Comparison of ENCODE assay signal across 17 mouse cellular contexts in genomic region chr7:68983937-68984336, GRCm38 (mm10).
"Had no signal": no experiment of that assay in that cellular context is flagged by ENCODE, and none has a peak within 500 bp of the region (broad histone marks: within the 10 kb centered on the region; RNA-seq: fewer than 3 reads in every experiment).

No protein-coding gene starts in this region.

- H3K4me2 ChIP-seq: limb, embryonic 12.5 days; liver, embryonic 13.5 days; lung, embryonic 15.5 days; neural tube, embryonic 12.5 days had no signal

- H3K27ac ChIP-seq: kidney, postnatal 0 days; layer of hippocampus, adult 2 months; limb, embryonic 12.5 days; liver, embryonic 13.5 days; lung, embryonic 15.5 days; macrophage; neural tube, embryonic 12.5 days had no signal

- H3K4me1 ChIP-seq: liver, embryonic 13.5 days; megakaryocyte, embryonic 14.5 days; neural tube, embryonic 12.5 days had no signal

- H3K4me3 ChIP-seq: layer of hippocampus, adult 2 months; limb, embryonic 12.5 days; liver, embryonic 13.5 days; lung, embryonic 15.5 days; megakaryocyte, embryonic 14.5 days; neural tube, embryonic 12.5 days had no signal

- DNase-seq: kidney, adult 8-10 months; kidney, postnatal 36 days; liver; liver, embryonic 13.5 days; liver, postnatal 0 days; lung, postnatal 14 days; right cerebral cortex, postnatal 4 days; spleen, adult 18-20 months; thymus, postnatal 4 days had no signal

- H3K9ac ChIP-seq: limb, embryonic 12.5 days; liver, embryonic 13.5 days; liver, postnatal 0 days; lung, embryonic 15.5 days; neural tube, embryonic 12.5 days had no signal

- H3K27me3 ChIP-seq: limb, embryonic 12.5 days; liver, embryonic 13.5 days; lung, embryonic 15.5 days; megakaryocyte, embryonic 14.5 days; neural tube, embryonic 12.5 days had no signal

- H3K9me3 ChIP-seq: limb, embryonic 12.5 days; liver, embryonic 13.5 days; lung, embryonic 15.5 days; neural tube, embryonic 12.5 days had no signal

- ATAC-seq: intestine, postnatal 0 days; liver, postnatal 0 days had no signal

- H3K36me3 ChIP-seq: limb, embryonic 12.5 days; liver, embryonic 13.5 days; lung, embryonic 15.5 days; neural tube, embryonic 12.5 days had no signal
